Mouse (Mus musculus) MEL (cell line): ENCODE measurements around the gene Chchd2. TPM values are rescaled to one million over a fixed set of nuclear protein-coding genes. Genes with fewer than 3 reads are reported as not detected.

Experiments used
- DNase-seq: peaks from one replicate; pipeline ENCODE4 v3.0.0; 2011; ENCODE audit warnings: low read depth, low spot score
- H3K27ac ChIP-seq: 2 replicates; pipeline ENCODE4 v1.5.1; 2012; ENCODE audit warnings: low read depth, mild to moderate bottlenecking, control low read depth, low read length, moderate library complexity; ENCODE audit not compliant: control insufficient read depth
- H3K27me3 ChIP-seq, 2 experiments: fragments of 150-350 bp in 1 of 2; sonication (generic) in 1 of 2; 2 replicates each; pipeline ENCODE4 v1.6.1; 2012; ENCODE audit warnings: low read length in 2 of 2, mild to moderate bottlenecking in 2 of 2, improper control_type of control experiment in 1 of 2, moderate library complexity in 1 of 2; ENCODE audit not compliant: insufficient read depth in 2 of 2, control insufficient read depth in 1 of 2
- H3K36me3 ChIP-seq, 2 experiments: 2 replicates each; pipeline ENCODE4 v1.6.1; 2012 to 2014; ENCODE audit warnings: low read length in 2 of 2, improper control_type of control experiment in 1 of 2, inconsistent platforms in 1 of 2, mild to moderate bottlenecking in 1 of 2; ENCODE audit not compliant: insufficient read depth in 2 of 2, control insufficient read depth in 1 of 2
- H3K4me1 ChIP-seq, 2 experiments: fragments of 150-350 bp in 1 of 2; sonication (generic) in 1 of 2; 2 replicates each; pipeline ENCODE4 v1.6.1; 2012; ENCODE audit warnings: low read length in 2 of 2, improper control_type of control experiment in 1 of 2, mild to moderate bottlenecking in 1 of 2; ENCODE audit not compliant: insufficient read depth in 2 of 2, control insufficient read depth in 1 of 2
- H3K4me3 ChIP-seq, 2 experiments: fragments of 150-350 bp in 1 of 2; sonication (generic) in 1 of 2; 2 replicates each; pipeline ENCODE4 v1.5.1; 2012; ENCODE audit warnings: low read depth in 2 of 2, low read length in 2 of 2, mild to moderate bottlenecking in 2 of 2, moderate library complexity in 2 of 2, control low read depth in 1 of 2, improper control_type of control experiment in 1 of 2; ENCODE audit not compliant: control insufficient read depth in 1 of 2, insufficient read depth in 1 of 2
- H3K79me2 ChIP-seq: 2 replicates; pipeline ENCODE4 v1.6.1; 2012; ENCODE audit warnings: mild to moderate bottlenecking, low read length, moderate library complexity; ENCODE audit not compliant: control insufficient read depth, poor library complexity, insufficient read depth
- H3K9ac ChIP-seq: 2 replicates; pipeline ENCODE4 v1.6.1; 2012; ENCODE audit warnings: low read depth, mild to moderate bottlenecking, control low read depth, low read length, moderate library complexity; ENCODE audit not compliant: control insufficient read depth, poor library complexity, severe bottlenecking
- H3K9me3 ChIP-seq: fragments of 150-350 bp; sonication (generic); replicated peaks from 2 replicates; pipeline ENCODE4 v1.6.1; 2012; ENCODE audit warnings: mild to moderate bottlenecking, low read length, improper control_type of control experiment, moderate library complexity; ENCODE audit not compliant: insufficient read depth
- BHLHE40 ChIP-seq: IDR thresholded peaks from 2 replicates; pipeline ENCODE4 v1.6.1; 2012; ENCODE audit warnings: low read depth, mild to moderate bottlenecking, inconsistent platforms, low read length, improper control_type of control experiment, borderline replicate concordance
- CHD1 ChIP-seq: IDR thresholded peaks from 2 replicates; pipeline ENCODE4 v1.6.1; 2012; ENCODE audit warnings: low read depth, mild to moderate bottlenecking, inconsistent platforms, low read length, improper control_type of control experiment
- CHD2 ChIP-seq: IDR thresholded peaks from 2 replicates; pipeline ENCODE4 v1.6.1; 2011; ENCODE audit warnings: low read length, improper control_type of control experiment
- EP300 ChIP-seq, 2 experiments: IDR thresholded peaks; 2 replicates each; pipeline ENCODE4 v1.6.1; 2011; ENCODE audit warnings: improper control_type of control experiment in 2 of 2, low read length in 2 of 2, low read depth in 1 of 2, mild to moderate bottlenecking in 1 of 2
- GABPA ChIP-seq: IDR thresholded peaks from 2 replicates; pipeline ENCODE4 v1.6.1; 2012; ENCODE audit warnings: low read depth, mild to moderate bottlenecking, inconsistent platforms, low read length, improper control_type of control experiment, moderate library complexity
- MAX ChIP-seq: IDR thresholded peaks from 2 replicates; pipeline ENCODE4 v1.6.1; 2011; ENCODE audit warnings: low read length, improper control_type of control experiment
- MAZ ChIP-seq: IDR thresholded peaks from 2 replicates; pipeline ENCODE4 v1.6.1; 2012; ENCODE audit warnings: low read depth, mild to moderate bottlenecking, inconsistent platforms, low read length, improper control_type of control experiment
- MXI1 ChIP-seq: IDR thresholded peaks from 2 replicates; pipeline ENCODE4 v1.6.1; 2011; ENCODE audit warnings: mild to moderate bottlenecking, low read depth, low read length, improper control_type of control experiment
- MYB ChIP-seq: IDR thresholded peaks from 2 replicates; pipeline ENCODE4 v1.6.1; 2011; ENCODE audit warnings: mild to moderate bottlenecking, low read depth, low read length, improper control_type of control experiment
- NELFE ChIP-seq: IDR thresholded peaks from 2 replicates; pipeline ENCODE4 v1.6.1; 2011; ENCODE audit warnings: low read depth, low read length, improper control_type of control experiment
- NRF1 ChIP-seq: IDR thresholded peaks from 2 replicates; pipeline ENCODE4 v1.6.1; 2014; ENCODE audit warnings: low read depth, mild to moderate bottlenecking, inconsistent platforms, low read length, improper control_type of control experiment, moderate library complexity; ENCODE audit not compliant: poor library complexity, insufficient read depth, severe bottlenecking
- POLR2A ChIP-seq, 2 experiments: IDR thresholded peaks; 2 replicates each; pipeline ENCODE4 v1.6.1; 2011 to 2012; ENCODE audit warnings: low read length in 2 of 2, mild to moderate bottlenecking in 2 of 2, control low read depth in 1 of 2, improper control_type of control experiment in 1 of 2, low read depth in 1 of 2, moderate library complexity in 1 of 2; ENCODE audit not compliant: control insufficient read depth in 1 of 2, insufficient read depth in 1 of 2, poor library complexity in 1 of 2
- POLR2AphosphoS2 ChIP-seq: IDR thresholded peaks from 2 replicates; pipeline ENCODE4 v1.6.1; 2011; ENCODE audit warnings: low read length, improper control_type of control experiment
- RAD21 ChIP-seq: IDR thresholded peaks from 2 replicates; pipeline ENCODE4 v1.6.1; 2011; ENCODE audit warnings: mild to moderate bottlenecking, low read depth, low read length, improper control_type of control experiment
- TAL1 ChIP-seq: IDR thresholded peaks from 2 replicates; pipeline ENCODE4 v1.6.1; 2012; ENCODE audit warnings: mild to moderate bottlenecking, inconsistent platforms, low read length, moderate library complexity, mixed read lengths
- TCF12 ChIP-seq: IDR thresholded peaks from 2 replicates; pipeline ENCODE4 v1.6.1; 2014; ENCODE audit warnings: low read depth, mild to moderate bottlenecking, inconsistent platforms, low read length, improper control_type of control experiment, moderate library complexity
- USF2 ChIP-seq, 2 experiments: IDR thresholded peaks; 2 replicates each; pipeline ENCODE4 v1.6.1; 2011 to 2012; ENCODE audit warnings: improper control_type of control experiment in 2 of 2, low read length in 2 of 2, borderline replicate concordance in 1 of 2, inconsistent platforms in 1 of 2, low read depth in 1 of 2, mild to moderate bottlenecking in 1 of 2; ENCODE audit not compliant: insufficient read depth in 1 of 2
- ZC3H11A ChIP-seq: IDR thresholded peaks from 2 replicates; pipeline ENCODE4 v1.6.1; 2012; ENCODE audit warnings: low read depth, mild to moderate bottlenecking, inconsistent platforms, low read length, improper control_type of control experiment
- ZMIZ1 ChIP-seq: IDR thresholded peaks from 2 replicates; pipeline ENCODE4 v1.6.1; 2012; ENCODE audit warnings: low read depth, mild to moderate bottlenecking, inconsistent platforms, low read length, improper control_type of control experiment, moderate library complexity
- polyA plus RNA-seq, 2 experiments: library from polyadenylated mRNA; stranded (reverse) in 1 of 2; unstranded in 1 of 2; fragments of >175 nt in 1 of 2; fragments of >200 nt in 1 of 2; gene quantifications; 2 replicates each; pipeline versions ENCODE4 v1.2.1 to v1.2.4; 2012; ENCODE audit warnings: low replicate concordance in 2 of 2, low read depth in 1 of 2; ENCODE audit not compliant: insufficient read length in 2 of 2, insufficient read depth in 1 of 2, missing spikeins in 1 of 2
- total RNA-seq: library from RNA; depleted of rRNA; stranded (reverse); fragments of 300-350 nt; gene quantifications from 2 replicates; pipeline ENCODE4 v1.2.3, GENCODE M21; 2012

Chchd2 gene
- total and polyA plus RNA-seq, 3 experiments: 588 to 951 TPM; not detected in 1

DNA sequence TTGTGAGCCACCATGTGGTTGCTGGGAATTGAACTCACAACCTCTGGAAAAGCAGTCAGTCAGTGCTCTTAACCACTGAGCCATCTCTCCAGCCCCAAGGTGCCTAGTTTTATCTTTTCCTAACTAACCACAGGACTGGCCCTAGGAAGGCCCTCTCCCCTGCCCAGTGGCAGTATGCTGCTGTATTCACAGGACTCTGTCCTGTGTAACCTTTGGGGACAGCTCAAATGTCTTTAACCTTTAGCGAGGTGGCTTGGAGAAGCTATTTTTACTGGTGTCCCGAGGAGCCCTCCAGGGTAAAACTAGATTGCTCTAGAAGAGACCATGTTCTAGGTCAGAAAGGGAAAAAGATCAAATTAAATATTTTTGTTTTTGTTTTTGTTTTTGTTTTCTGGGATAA, 16.0 kb downstream of the Chchd2 start:
- Histone ChIP-seq H3K9me3 (no peaks in the 10 kb centered on the region), H3K27ac (no peak overlapping the region)
- no peak for TF ChIP-seq GABPA
- no peak for TF ChIP-seq ZMIZ1
- TF ChIP-seq RAD21: no peak
- TF ChIP-seq MYB: no peak
- no peak for TF ChIP-seq NRF1
- no peak for TF ChIP-seq ZC3H11A
- TF ChIP-seq BHLHE40: no peak
- TF ChIP-seq POLR2AphosphoS2: no peak
- TF ChIP-seq MXI1: no peak
- no peak for TF ChIP-seq NELFE
- TF ChIP-seq USF2 (IDR thresholded peaks at IDR 0.05; ENCODE audit: borderline replicate concordance in 1 of 2, insufficient read depth in 1 of 2, low read depth in 1 of 2, low read length in 2 of 2): no peak
- no peak for TF ChIP-seq TAL1
- TF ChIP-seq CHD1: no peak
- no peak for TF ChIP-seq MAZ
- TF ChIP-seq POLR2A (IDR thresholded peaks at IDR 0.05; ENCODE audit: control insufficient read depth in 1 of 2, insufficient read depth in 1 of 2, low read depth in 1 of 2, low read length in 2 of 2, poor library complexity in 1 of 2): no peak
- TF ChIP-seq, all 39 proteins: peak for 0
- Histone ChIP-seq H3K4me1 (no peaks in the 10 kb centered on the region), H3K4me3 (no peak overlapping the region), H3K27me3 (no peaks in the 10 kb centered on the region), H3K9ac (no peak overlapping the region), H3K36me3 (no peaks in the 10 kb centered on the region), H3K79me2 (no peaks in the 10 kb centered on the region)
- DNase-seq: no peak

DNA sequence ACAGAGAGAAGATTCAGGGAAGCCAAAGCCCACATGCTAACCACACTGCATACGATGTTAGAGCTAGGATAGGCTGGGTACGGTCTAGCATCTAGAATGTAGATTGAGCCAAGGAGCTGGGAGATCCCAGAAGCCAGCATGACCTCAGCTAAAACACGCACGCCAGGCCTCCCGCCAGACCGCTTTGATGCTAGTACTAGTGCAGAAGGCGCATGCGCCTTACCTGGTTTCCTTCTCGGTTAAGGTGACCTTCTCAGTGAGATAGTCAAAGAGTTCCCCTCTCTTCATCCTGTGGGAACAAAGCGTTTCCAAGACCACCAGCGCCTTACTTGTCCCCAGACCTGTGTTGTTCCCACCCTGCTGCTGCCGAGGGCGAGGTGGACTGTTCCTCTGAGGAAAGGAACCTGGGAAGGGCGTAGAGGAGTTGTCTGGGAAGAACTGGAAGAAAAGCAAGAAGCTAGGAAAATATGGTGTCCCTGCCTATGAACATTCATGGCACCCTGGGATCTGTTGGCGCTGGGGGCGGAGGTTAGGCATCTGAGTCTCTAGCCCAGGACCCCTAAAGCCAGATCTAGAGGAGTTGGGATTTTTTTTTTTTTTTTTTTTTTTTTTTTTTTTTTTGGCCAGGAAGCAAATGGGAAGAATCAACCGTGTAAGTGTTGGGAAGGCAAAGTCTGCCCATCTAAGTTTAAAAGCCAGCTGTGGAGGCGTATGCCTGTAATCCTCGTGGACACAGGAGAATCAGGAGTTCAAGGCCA, 17.9 kb downstream of the Chchd2 start:
- no peak for DNase-seq
- Histone ChIP-seq H3K27me3 (no peaks in the 10 kb centered on the region), H3K9me3 (no peaks in the 10 kb centered on the region), H3K4me1 (no peaks in the 10 kb centered on the region), H3K36me3 (no peaks in the 10 kb centered on the region), H3K79me2 (no peaks in the 10 kb centered on the region), H3K9ac (no peak overlapping the region), H3K4me3 (no peak overlapping the region), H3K27ac (no peak overlapping the region)
- TF ChIP-seq RAD21 (no peak), CHD2 (no peak), MAX (no peak), EP300 (IDR thresholded peaks at IDR 0.05; ENCODE audit: low read depth in 1 of 2, low read length in 2 of 2) (no peak), MAZ (no peak), TCF12 (no peak)
